Mouse (Mus musculus) testis, adult 2 months (tissue): ENCODE results near the gene Gm11627.

Experiments
- CTCF ChIP-seq: fragments of 200-500 bp; IDR thresholded peaks from 2 replicates; pipeline ENCODE4 v1.5.1; 2012; ENCODE audit warnings: low read depth, mild to moderate bottlenecking, inconsistent platforms, low read length, moderate library complexity; ENCODE audit not compliant: control insufficient read depth, insufficient read depth, insufficient replicate concordance
- POLR2A ChIP-seq: fragments of 200-500 bp; IDR thresholded peaks from 2 replicates; pipeline ENCODE4 v1.6.1; 2012; ENCODE audit warnings: low read depth, mild to moderate bottlenecking, inconsistent platforms, low read length, moderate library complexity; ENCODE audit not compliant: control insufficient read depth

GRCm38 (mm10) chr11:102552051-102552450, 27.2 kb downstream of the Gm11627 start:
- no peak for TF ChIP-seq POLR2A
- no peak for TF ChIP-seq CTCF
